In genomic region chr7:15921796-15922195, GRCm38 (mm10) we compare ENCODE assay signal across 8 mouse cellular contexts. TPM values are rescaled to one million over a fixed set of nuclear protein-coding genes. Genes with fewer than 3 reads are reported as not detected.
A peak's percentile ranks its signal among the peaks of the same experiment; 100 is the strongest.
DNase-seq lines count a peak whose midpoint lies in the region; ATAC-seq and TF ChIP-seq lines count a peak whose summit lies in the region.

No protein-coding gene starts in this region.

- peak; percentile 44; the same call in 1 of the 2 replicates for ATAC-seq in forebrain, embryonic 15.5 days (replicated peaks)
- peak; percentile 51 for ATAC-seq in intestine, embryonic 16.5 days

- TF ChIP-seq POLR2A in small intestine, adult 2 months (IDR thresholded peaks at IDR 0.05; ENCODE audit: low read depth, low read length), result no peak

- H3K9me3 ChIP-seq in forebrain, embryonic 15.5 days, result no peaks in the 10 kb centered on the region
- H3K9me3 ChIP-seq in intestine, embryonic 16.5 days (ENCODE audit: control insufficient read depth, low read length), result no peaks in the 10 kb centered on the region

- 0% methylated on average over 10 of the region's 10 CpGs for WGBS in forebrain, embryonic 15.5 days
- under 1% methylated on average over 10 of the region's 10 CpGs for WGBS in intestine, embryonic 16.5 days
- under 1% methylated on average over 10 of the region's 10 CpGs for WGBS in small intestine, adult 2 months

- TF ChIP-seq CTCF in small intestine, adult 2 months (IDR thresholded peaks at IDR 0.05; ENCODE audit: extremely low read depth, insufficient read length, insufficient replicate concordance, low read depth, low read length), result no peak

- peaks cover 30% of the 10 kb centered on the region for H3K36me3 ChIP-seq in forebrain, embryonic 15.5 days
- H3K36me3 ChIP-seq in intestine, embryonic 16.5 days (ENCODE audit: control insufficient read depth, insufficient read depth, low read length), result peaks cover 18% of the 10 kb centered on the region
- H3K36me3 ChIP-seq in small intestine, adult 2 months (ENCODE audit: control insufficient read depth, insufficient read depth, low read length), result peaks cover 13% of the 10 kb centered on the region

- peak; percentile 23 for DNase-seq in kidney, adult 11 months
- DNase-seq in kidney, adult 18-20 months, result no peak
- DNase-seq in brain, adult 2 months (ENCODE audit: low read depth, low spot score), result peak; percentile 65
- peak; percentile 43 for DNase-seq in lung, postnatal 14 days
- no peak for DNase-seq in adrenal gland, adult 2 months

- no peaks in the 10 kb centered on the region for H3K27me3 ChIP-seq in forebrain, embryonic 15.5 days
- no peaks in the 10 kb centered on the region for H3K27me3 ChIP-seq in intestine, embryonic 16.5 days (replicated peaks; ENCODE audit: control insufficient read depth, insufficient read depth, low read length)
- H3K27me3 ChIP-seq in small intestine, adult 2 months (ENCODE audit: control insufficient read depth, insufficient read depth, low read length), result no peaks in the 10 kb centered on the region

- H3K4me2 ChIP-seq in forebrain, embryonic 15.5 days (replicated peaks), result peak overlapping the region; percentile 87
- H3K4me2 ChIP-seq in intestine, embryonic 16.5 days (ENCODE audit: low read depth, low read length), result peak overlapping the region; percentile 82

- H3K4me3 ChIP-seq in forebrain, embryonic 15.5 days, result peak overlapping the region; percentile 89
- H3K4me3 ChIP-seq in intestine, embryonic 16.5 days (ENCODE audit: low read length), result peak overlapping the region; percentile 81
- H3K4me3 ChIP-seq in small intestine, adult 2 months (ENCODE audit: low read depth, low read length), result peak overlapping the region; percentile 88

- H3K4me1 ChIP-seq in forebrain, embryonic 15.5 days, result peaks cover 26% of the 10 kb centered on the region
- peaks cover 16% of the 10 kb centered on the region for H3K4me1 ChIP-seq in intestine, embryonic 16.5 days (ENCODE audit: control insufficient read depth, insufficient read depth, low read length)
- H3K4me1 ChIP-seq in small intestine, adult 2 months (ENCODE audit: control insufficient read depth, insufficient read depth, insufficient read length, low read length), result peaks cover 14% of the 10 kb centered on the region; the same call in 1 of the 2 replicates

- H3K9ac ChIP-seq in forebrain, embryonic 15.5 days (replicated peaks), result peak overlapping the region; percentile 71
- peak overlapping the region; percentile 81 for H3K9ac ChIP-seq in intestine, embryonic 16.5 days (ENCODE audit: low read depth, low read length)

- peak overlapping the region; percentile 84 for H3K27ac ChIP-seq in forebrain, embryonic 15.5 days (replicated peaks)
- peak overlapping the region; percentile 81 for H3K27ac ChIP-seq in intestine, embryonic 16.5 days (ENCODE audit: low read length)
- H3K27ac ChIP-seq in small intestine, adult 2 months (ENCODE audit: insufficient read depth, low read depth, low read length), result peak overlapping the region; percentile 87

RNA-seq across cellular contexts. Expression of gene Selenow, which starts 0.4 kb away (rescaled TPM):
- polyA plus RNA-seq in forebrain, embryonic 15.5 days (2015; fragmentation: Nextera tagmentation; extraction: Ambion mirVana), result 1,503 and 1,574 TPM in 2 replicates
- 646 and 660 TPM in 2 replicates for polyA plus RNA-seq in intestine, embryonic 16.5 days (2015; fragmentation: Nextera tagmentation; extraction: Ambion mirVana)
- 160 and 311 TPM in 2 replicates for polyA plus RNA-seq in small intestine, adult 2 months (2012; rRNA removed)
- 100 to 1,000 TPM; 158 to 238 TPM for total RNA-seq in adrenal gland, adult 2 months (2021)
- polyA plus RNA-seq in adrenal gland, adult 2 months (2012; rRNA removed), result 223 and 233 TPM in 2 replicates

RNA-seq across cellular contexts. Expression of gene Nop53, which starts 24.1 kb away (rescaled TPM):
- 144 and 150 TPM in 2 replicates for polyA plus RNA-seq in forebrain, embryonic 15.5 days (2015; fragmentation: Nextera tagmentation; extraction: Ambion mirVana)
- polyA plus RNA-seq in intestine, embryonic 16.5 days (2015; fragmentation: Nextera tagmentation; extraction: Ambion mirVana), result 153 and 156 TPM in 2 replicates
- polyA plus RNA-seq in small intestine, adult 2 months (2012; rRNA removed), result 56.8 and 120 TPM in 2 replicates
- total RNA-seq in adrenal gland, adult 2 months (2021), result 100 to 1,000 TPM; 169 to 171 TPM
- 64.4 and 69.9 TPM in 2 replicates for polyA plus RNA-seq in adrenal gland, adult 2 months (2012; rRNA removed)

RNA-seq across cellular contexts. Expression of gene Crxos, which starts 39.4 kb away (rescaled TPM):
- polyA plus RNA-seq in forebrain, embryonic 15.5 days (2015; fragmentation: Nextera tagmentation; extraction: Ambion mirVana), result 0.25 TPM in 1 of 2 replicates, not detected in the other
- polyA plus RNA-seq in intestine, embryonic 16.5 days (2015; fragmentation: Nextera tagmentation; extraction: Ambion mirVana), result not detected in 2 replicates
- not detected in 2 replicates for polyA plus RNA-seq in small intestine, adult 2 months (2012; rRNA removed)
- total RNA-seq in adrenal gland, adult 2 months (2021), result not detected
- 0.04 TPM in 2 replicates for polyA plus RNA-seq in adrenal gland, adult 2 months (2012; rRNA removed)

RNA-seq across cellular contexts. Expression of gene Crx, which starts 42.0 kb away (rescaled TPM):
- polyA plus RNA-seq in forebrain, embryonic 15.5 days (2015; fragmentation: Nextera tagmentation; extraction: Ambion mirVana), result 0.88 TPM in 1 of 2 replicates, not detected in the other
- polyA plus RNA-seq in intestine, embryonic 16.5 days (2015; fragmentation: Nextera tagmentation; extraction: Ambion mirVana), result not detected in 2 replicates
- not detected in 2 replicates for polyA plus RNA-seq in small intestine, adult 2 months (2012; rRNA removed)
- total RNA-seq in adrenal gland, adult 2 months (2021), result not detected
- polyA plus RNA-seq in adrenal gland, adult 2 months (2012; rRNA removed), result not detected in 2 replicates

RNA-seq across cellular contexts. Expression of gene Ehd2, which starts 45.6 kb away (rescaled TPM):
- polyA plus RNA-seq in forebrain, embryonic 15.5 days (2015; fragmentation: Nextera tagmentation; extraction: Ambion mirVana), result 3.7 and 5.0 TPM in 2 replicates
- 48.1 and 50.9 TPM in 2 replicates for polyA plus RNA-seq in intestine, embryonic 16.5 days (2015; fragmentation: Nextera tagmentation; extraction: Ambion mirVana)
- polyA plus RNA-seq in small intestine, adult 2 months (2012; rRNA removed), result 11.9 and 14.5 TPM in 2 replicates
- total RNA-seq in adrenal gland, adult 2 months (2021), result 10 to 100 TPM; 40.2 to 87.6 TPM
- polyA plus RNA-seq in adrenal gland, adult 2 months (2012; rRNA removed), result 70.9 and 89.0 TPM in 2 replicates

Comparison
In these comparisons a context has a peak if more than half of its experiments do, and no peak if none do; other contexts are left out.
1. DNase-seq: peak in kidney, adult 11 months (single experiment), brain, adult 2 months (single experiment) and lung, postnatal 14 days (single experiment); none in kidney, adult 18-20 months (single experiment) and adrenal gland, adult 2 months (single experiment).
2. Peak in every context shown above with its lines, with median percentiles within 50 percentile points of each other: H3K27ac ChIP-seq and H3K4me3 ChIP-seq.